Mouse (Mus musculus) cortical plate, adult 2 months (tissue): Measurements from ENCODE around the gene Eif4a2. TPM values are rescaled to one million over a fixed set of nuclear protein-coding genes. Genes with fewer than 3 reads are reported as not detected.
A peak's percentile ranks its signal among the peaks of the same experiment; 100 is the strongest.
"Not testable (repeated sequence)": the region's sequence is repeated elsewhere in the genome, so short reads cannot be mapped to it uniquely, and the experiment has no call there.

Source experiments
- H3K27ac ChIP-seq: fragments of 200-500 bp; 2 replicates; pipeline ENCODE4 v1.5.1; 2012; ENCODE audit warnings: low read length, control low read depth, inconsistent platforms; ENCODE audit not compliant: insufficient read depth
- H3K4me1 ChIP-seq: fragments of 200-500 bp; 2 replicates; pipeline ENCODE4 v1.6.1; 2011; ENCODE audit warnings: low read length; ENCODE audit not compliant: control insufficient read depth, insufficient read depth
- H3K4me3 ChIP-seq: fragments of 200-500 bp; 2 replicates; pipeline ENCODE4 v1.5.1; 2011; ENCODE audit warnings: mild to moderate bottlenecking, low read length, control low read depth; ENCODE audit not compliant: insufficient read depth
- CTCF ChIP-seq: fragments of 200-500 bp; IDR thresholded peaks from 2 replicates; pipeline ENCODE4 v1.5.1; 2011; ENCODE audit warnings: mild to moderate bottlenecking, control low read depth, low read length; ENCODE audit not compliant: insufficient read depth; ENCODE audit errors: extremely low read depth
- POLR2A ChIP-seq: fragments of 200-500 bp; IDR thresholded peaks from 2 replicates; pipeline ENCODE4 v1.6.1; 2011; ENCODE audit warnings: mild to moderate bottlenecking, low read length, control low read depth; ENCODE audit not compliant: insufficient read depth; ENCODE audit errors: extremely low read depth
- polyA plus RNA-seq: library from polyadenylated mRNA; depleted of rRNA; stranded (reverse); fragments of >200 nt; gene quantifications from 2 replicates; pipeline ENCODE4 v1.2.3, GENCODE M21; 2012

Eif4a2 gene
- polyA plus RNA-seq, 1 experiment, result 673 TPM

GRCm38 (mm10) chr16:23098105-23098452 lies 9.2 kb upstream of the Eif4a2 start:
- not testable (repeated sequence) for H3K4me1 ChIP-seq, H3K4me3 ChIP-seq

GRCm38 (mm10) chr16:23099632-23100031 lies 7.6 kb upstream of the Eif4a2 start:
- peak overlapping the region; percentile 12; the same call in 1 of the 2 replicates for H3K4me3 ChIP-seq

More at GRCm38 (mm10) chr16:23098105-23098452, 9.2 kb upstream of the Eif4a2 start:
- H3K27ac ChIP-seq, result not testable (repeated sequence)

GRCm38 (mm10) chr16:23100099-23100575 lies 7.1 kb upstream of the Eif4a2 start:
- TF ChIP-seq POLR2A (no peak), CTCF (no peak)
- H3K4me3 ChIP-seq, result peak overlapping the region; percentile 12; the same call in 1 of the 2 replicates
- no peak overlapping the region for H3K27ac ChIP-seq
- H3K4me1 ChIP-seq, result peaks cover 2% of the 10 kb centered on the region; the same call in 1 of the 2 replicates

More at GRCm38 (mm10) chr16:23099632-23100031, 7.6 kb upstream of the Eif4a2 start:
- Histone ChIP-seq H3K4me1 (peaks cover 2% of the 10 kb centered on the region; the same call in 1 of the 2 replicates), H3K27ac (no peak overlapping the region)
- TF ChIP-seq CTCF, result no peak
- no peak for TF ChIP-seq POLR2A

GRCm38 (mm10) chr16:23100613-23101012 lies 6.6 kb upstream of the Eif4a2 start:
- peaks cover 2% of the 10 kb centered on the region; the same call in 1 of the 2 replicates for H3K4me1 ChIP-seq
- H3K4me3 ChIP-seq, result no peak overlapping the region
- TF ChIP-seq CTCF (no peak), POLR2A (no peak)
- no peak overlapping the region for H3K27ac ChIP-seq

- TF ChIP-seq CTCF, result no peak
- TF ChIP-seq POLR2A, result no peak
- no peak overlapping the region for H3K4me3 ChIP-seq
- no peak overlapping the region for H3K27ac ChIP-seq
- 0 out of 2 replicates have a peak, but pooled peaks cover under 1% of the 10 kb centered on the region for H3K4me1 ChIP-seq
Observed at GRCm38 (mm10) chr16:23102340-23103037, 4.8 kb upstream of the Eif4a2 start.

GRCm38 (mm10) chr16:23103038-23103745 lies 4.1 kb upstream of the Eif4a2 start:
- H3K4me3 ChIP-seq, result no peak overlapping the region
- no peak overlapping the region for H3K27ac ChIP-seq
- no peaks in the 10 kb centered on the region for H3K4me1 ChIP-seq
- no peak for TF ChIP-seq POLR2A
- no peak for TF ChIP-seq CTCF

GRCm38 (mm10) chr16:23103841-23104240 lies 3.4 kb upstream of the Eif4a2 start:
- Histone ChIP-seq H3K4me1 (no peaks in the 10 kb centered on the region), H3K27ac (no peak overlapping the region), H3K4me3 (no peak overlapping the region)
- TF ChIP-seq CTCF (no peak), POLR2A (no peak)

- Histone ChIP-seq H3K4me3 (no peak overlapping the region), H3K4me1 (no peaks in the 10 kb centered on the region), H3K27ac (no peak overlapping the region)
- TF ChIP-seq CTCF (no peak), POLR2A (no peak)
Observed at GRCm38 (mm10) chr16:23106121-23106520, 1.1 kb upstream of the Eif4a2 start.

GRCm38 (mm10) chr16:23107946-23108759 lies 909 bp downstream of the Eif4a2 start:
- Histone ChIP-seq H3K4me3 (peak overlapping the region; percentile 96), H3K27ac (peak overlapping the region; percentile 99), H3K4me1 (no peaks in the 10 kb centered on the region)
- TF ChIP-seq CTCF, result no peak
- TF ChIP-seq POLR2A, result peak; percentile 92
